Mouse (Mus musculus) liver, embryonic 14.5 days (tissue): ENCODE measurements around the gene Usp38.

Experiments used
- CTCF ChIP-seq: IDR thresholded peaks from 2 replicates; pipeline ENCODE4 v1.5.1; 2016; ENCODE audit warnings: antibody characterized with exemption, low read depth, control low read depth
- EP300 ChIP-seq: IDR thresholded peaks from 2 replicates; pipeline ENCODE4 v1.6.1; 2016; ENCODE audit warnings: antibody characterized with exemption, low read depth

DNA sequence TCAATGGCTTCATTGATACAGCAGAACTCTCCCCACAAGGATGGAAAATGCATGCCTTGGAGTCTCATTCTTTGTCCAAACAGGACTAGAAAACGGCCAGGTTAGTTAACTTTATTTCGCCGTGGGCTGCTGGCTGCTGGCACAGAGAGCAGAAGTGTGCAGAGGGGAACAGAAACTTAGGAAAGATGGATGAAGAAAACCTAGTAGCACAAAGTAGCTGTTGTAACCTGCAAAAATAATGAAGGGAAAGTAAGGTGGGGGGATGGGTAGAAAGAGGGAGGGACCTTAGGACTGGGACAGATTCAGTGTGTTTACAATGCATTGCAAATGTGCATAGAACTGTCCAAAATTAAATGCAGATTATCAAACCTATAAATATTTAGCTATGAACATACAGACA is 51.6 kb downstream of the Usp38 start:
- no peak for TF ChIP-seq CTCF
- TF ChIP-seq EP300, result no peak
